Mouse (Mus musculus) thymus, adult 2 months (tissue): Measurements from ENCODE around the gene Shank2.

ENCODE experiments used
- CTCF ChIP-seq: fragments of 200-500 bp; IDR thresholded peaks from 2 replicates; pipeline ENCODE4 v1.5.1; 2012; ENCODE audit warnings: mild to moderate bottlenecking, control low read depth, low read length, moderate library complexity, borderline replicate concordance; ENCODE audit not compliant: control insufficient read depth, poor library complexity, insufficient read depth; ENCODE audit errors: extremely low read depth
- POLR2A ChIP-seq: fragments of 200-500 bp; IDR thresholded peaks from 2 replicates; pipeline ENCODE4 v1.6.1; 2012; ENCODE audit warnings: mild to moderate bottlenecking, low read length, control low read depth, moderate library complexity; ENCODE audit not compliant: control insufficient read depth, poor library complexity, insufficient read depth; ENCODE audit errors: extremely low read depth

DNA sequence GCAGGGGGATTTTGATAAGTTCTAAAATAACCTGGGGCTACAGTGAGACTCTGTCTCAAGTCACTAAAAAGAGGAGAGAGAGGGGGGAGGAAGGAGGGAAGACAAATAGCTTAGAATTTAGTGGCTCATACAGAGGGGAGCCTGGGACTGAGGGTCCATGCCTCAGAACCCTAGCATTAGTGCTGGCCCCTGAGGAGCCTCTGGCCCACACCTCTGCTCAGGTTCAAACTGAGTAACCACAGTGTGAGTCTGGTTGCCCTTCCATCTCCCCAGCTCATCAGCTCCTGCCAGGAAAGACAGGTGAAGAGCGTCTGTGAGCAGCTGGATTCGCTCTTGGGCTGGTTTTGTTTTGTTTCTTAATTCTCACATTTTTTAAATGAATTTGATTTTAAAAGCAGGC lies 415.5 kb downstream of the Shank2 start:
- no peak for TF ChIP-seq CTCF
- no peak for TF ChIP-seq POLR2A
